Mouse (Mus musculus): Measurements from ENCODE around the gene Slc36a1.
A peak's percentile ranks its signal among the peaks of the same experiment; 100 is the strongest.

Slc36a1 gene

GRCm38 (mm10) chr11:55209032-55209431 is 4.9 kb downstream of the Slc36a1 start:
- no peak for DNase-seq (ENCODE audit: low spot score in 2 of 2)

GRCm38 (mm10) chr11:55209626-55210353 is 5.6 kb downstream of the Slc36a1 start:
- DNase-seq (ENCODE audit: low spot score in 2 of 2) = no peak

- DNase-seq (ENCODE audit: low spot score in 2 of 2) = no peak
Measured at GRCm38 (mm10) chr11:55213518-55213917, 9.4 kb downstream of the Slc36a1 start.

- no peak for DNase-seq (ENCODE audit: low spot score in 2 of 2)
Measured at GRCm38 (mm10) chr11:55214161-55214560, 10.0 kb downstream of the Slc36a1 start.

- no peak for DNase-seq (ENCODE audit: low spot score in 2 of 2)
Measured at GRCm38 (mm10) chr11:55214978-55215377, 10.8 kb downstream of the Slc36a1 start.

GRCm38 (mm10) chr11:55216061-55216460 is 11.9 kb downstream of the Slc36a1 start:
- no peak for DNase-seq (ENCODE audit: low spot score in 2 of 2)

GRCm38 (mm10) chr11:55216830-55217229 is 12.7 kb downstream of the Slc36a1 start:
- DNase-seq (ENCODE audit: low spot score in 2 of 2) = peak; percentile 59 to 71

- no peak for DNase-seq (ENCODE audit: low spot score in 2 of 2)
Measured at GRCm38 (mm10) chr11:55217418-55217817, 13.3 kb downstream of the Slc36a1 start.

GRCm38 (mm10) chr11:55217880-55218279 is 13.7 kb downstream of the Slc36a1 start:
- DNase-seq (ENCODE audit: low spot score in 2 of 2) = no peak

GRCm38 (mm10) chr11:55218473-55218872 is 14.3 kb downstream of the Slc36a1 start:
- DNase-seq (ENCODE audit: low spot score in 2 of 2) = no peak

- DNase-seq (ENCODE audit: low spot score in 2 of 2) = no peak
Measured at GRCm38 (mm10) chr11:55221306-55221705, 17.2 kb downstream of the Slc36a1 start.

- no peak for DNase-seq (ENCODE audit: low spot score in 2 of 2)
Measured at GRCm38 (mm10) chr11:55231034-55231433, 26.9 kb downstream of the Slc36a1 start.

GRCm38 (mm10) chr11:55234288-55234687 is 30.1 kb downstream of the Slc36a1 start:
- no peak for DNase-seq (ENCODE audit: low spot score in 2 of 2)

GRCm38 (mm10) chr11:55234791-55235190 is 30.6 kb downstream of the Slc36a1 start:
- no peak for DNase-seq (ENCODE audit: low spot score in 2 of 2)

- no peak for DNase-seq (ENCODE audit: low spot score in 2 of 2)
Measured at GRCm38 (mm10) chr11:55236815-55237214, 32.7 kb downstream of the Slc36a1 start.

GRCm38 (mm10) chr11:55239496-55239895 is 35.3 kb downstream of the Slc36a1 start:
- no peak for DNase-seq (ENCODE audit: low spot score in 2 of 2)

- DNase-seq (ENCODE audit: low spot score in 2 of 2) = peak; percentile 75 to 91
Measured at GRCm38 (mm10) chr11:55240556-55240955, 36.4 kb downstream of the Slc36a1 start.

- peak; percentile 13 to 22 for DNase-seq (ENCODE audit: low spot score in 2 of 2)
Measured at GRCm38 (mm10) chr11:55250527-55250926, 46.4 kb downstream of the Slc36a1 start.

GRCm38 (mm10) chr11:55253391-55253790 is 49.2 kb downstream of the Slc36a1 start:
- DNase-seq (ENCODE audit: low spot score in 2 of 2) = no peak

GRCm38 (mm10) chr11:55261105-55261504 is 57.0 kb downstream of the Slc36a1 start:
- DNase-seq (ENCODE audit: low spot score in 2 of 2) = no peak

- peak in 1 of 2 experiments; percentile 13 for DNase-seq (ENCODE audit: low spot score in 2 of 2)
Measured at GRCm38 (mm10) chr11:55262000-55262399, 57.9 kb downstream of the Slc36a1 start.

- DNase-seq (ENCODE audit: low spot score in 2 of 2) = no peak
Measured at GRCm38 (mm10) chr11:55264318-55264717, 60.2 kb downstream of the Slc36a1 start.

- peak in 1 of 2 experiments; percentile 8 for DNase-seq (ENCODE audit: low spot score in 2 of 2)
Measured at GRCm38 (mm10) chr11:55265647-55266046, 61.5 kb downstream of the Slc36a1 start.

GRCm38 (mm10) chr11:55268580-55268979 is 64.4 kb downstream of the Slc36a1 start:
- DNase-seq (ENCODE audit: low spot score in 2 of 2) = peak; percentile 8 to 9
